Mouse (Mus musculus): ENCODE results near the gene Adcy6.

Gene Adcy6

GRCm38 (mm10) chr15:98567278-98568134, 42.4 kb downstream of the Adcy6 start:
- peak; percentile 100 for DNase-seq (ENCODE audit: low read depth, low spot score)

DNA sequence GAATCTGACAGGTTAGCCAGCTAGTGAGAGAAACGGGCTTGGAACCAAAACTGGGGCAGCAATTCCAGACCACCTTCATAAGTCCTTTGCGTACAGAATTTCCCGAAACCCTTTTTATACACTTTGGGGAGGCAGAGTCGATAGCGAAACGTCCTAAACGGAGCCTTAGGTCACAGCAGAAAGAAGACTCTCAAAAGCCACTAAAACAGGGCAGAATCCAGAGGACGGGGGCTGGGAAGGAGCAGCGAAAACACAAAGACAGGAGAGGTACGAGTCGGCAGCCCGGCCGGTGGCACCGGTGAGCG, 43.0 kb downstream of the Adcy6 start:
- DNase-seq (ENCODE audit: low read depth, low spot score), result peak; percentile 22

- DNase-seq (ENCODE audit: low read depth, low spot score), result no peak
These were observed 52.7 kb downstream of the Adcy6 start for GRCm38 (mm10) chr15:98557186-98557585.

DNA sequence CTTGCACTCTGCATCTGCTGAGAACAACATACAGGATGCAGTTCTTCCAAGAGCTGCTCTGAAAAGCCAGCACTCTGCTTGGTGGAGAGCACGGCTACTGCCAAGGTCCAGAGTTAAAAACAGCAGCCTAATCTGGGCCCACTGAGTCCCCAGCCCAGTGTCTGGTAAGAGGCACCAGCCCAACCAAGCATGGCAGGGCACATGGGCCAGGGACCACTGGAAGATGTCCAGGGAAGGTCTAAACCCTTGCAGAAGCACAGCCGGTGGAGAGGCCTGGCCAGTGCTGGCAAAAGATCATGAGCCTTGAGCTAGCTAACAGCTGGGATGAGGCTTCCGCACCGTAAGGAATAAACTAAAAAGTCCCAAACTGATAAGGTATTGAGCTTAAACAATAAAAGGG, 54.0 kb downstream of the Adcy6 start:
- no peak for DNase-seq (ENCODE audit: low read depth, low spot score)

- DNase-seq (ENCODE audit: low read depth, low spot score), result no peak
These were observed 57.1 kb downstream of the Adcy6 start for GRCm38 (mm10) chr15:98552758-98553157.

DNA sequence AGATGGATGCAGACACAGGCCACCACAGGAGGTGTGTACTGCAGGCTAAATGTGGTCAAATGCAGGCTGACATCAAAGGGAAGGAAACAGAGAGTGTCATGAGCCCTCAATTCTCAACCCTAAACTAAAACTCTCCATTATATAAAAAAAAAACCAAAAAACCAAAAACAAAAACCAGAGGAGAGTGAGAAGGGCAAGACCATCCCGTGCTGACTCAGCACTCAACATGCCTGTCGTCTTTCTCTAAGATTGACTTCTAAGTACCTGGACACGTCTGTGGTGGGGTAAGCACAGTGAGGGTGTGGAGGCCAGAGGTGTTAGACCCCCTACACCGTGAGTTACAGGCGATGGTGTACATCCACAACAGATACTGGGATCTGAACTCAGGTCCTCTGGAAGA, 63.0 kb downstream of the Adcy6 start:
- no peak for DNase-seq (ENCODE audit: low read depth, low spot score)

DNA sequence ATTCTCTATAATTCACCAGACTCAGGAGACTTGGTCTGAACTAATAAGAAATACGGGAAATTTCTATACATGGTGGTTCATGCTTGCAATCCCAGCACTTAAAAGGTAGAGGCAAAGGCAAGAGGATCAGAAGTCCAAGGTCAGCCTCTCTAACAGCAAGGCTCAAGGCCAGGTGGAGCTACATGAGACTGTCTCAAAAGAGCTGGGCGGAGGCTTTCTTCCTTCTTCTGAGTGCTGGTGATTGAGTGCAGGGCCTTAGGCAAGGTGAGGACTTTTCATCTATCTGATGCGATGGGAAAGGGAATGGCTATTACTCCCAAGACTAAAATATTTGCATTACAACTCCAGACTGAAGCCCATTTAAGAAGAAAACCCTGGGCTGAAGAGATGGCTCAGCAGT, 64.7 kb downstream of the Adcy6 start:
- DNase-seq (ENCODE audit: low read depth, low spot score), result peak; percentile 88

DNA sequence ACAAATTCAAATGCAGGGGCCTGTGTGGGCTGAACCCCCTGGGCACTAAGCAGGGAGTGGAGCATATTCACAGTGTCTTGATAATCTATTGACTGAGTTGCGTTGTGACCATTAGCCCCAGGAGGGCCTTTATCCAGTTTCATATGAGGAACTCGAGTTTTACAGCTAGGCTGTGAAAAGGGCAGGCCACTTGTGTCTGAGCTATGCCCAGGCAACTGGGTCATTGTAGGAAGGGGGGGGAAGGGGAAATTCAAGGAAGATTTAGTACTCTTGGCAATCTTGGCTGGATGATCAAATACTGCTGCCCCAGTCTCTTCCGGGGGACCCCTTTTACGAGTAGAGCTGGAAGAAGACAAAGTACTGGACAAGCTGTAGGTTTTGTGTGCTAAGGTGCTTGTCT, 66.5 kb downstream of the Adcy6 start:
- DNase-seq (ENCODE audit: low read depth, low spot score), result no peak

- DNase-seq (ENCODE audit: low read depth, low spot score), result no peak
These were observed 68.8 kb downstream of the Adcy6 start for GRCm38 (mm10) chr15:98541064-98541463.
